Mouse (Mus musculus) forebrain, embryonic 13.5 days (tissue): ENCODE data around the gene Cts8. TPM values are rescaled to one million over a fixed set of nuclear protein-coding genes. Genes with fewer than 3 reads are reported as not detected.

Experiments used
- ATAC-seq: fragments of 200-750 bp; cut with Nextera tagmentation; 2 replicates; pipeline ENCODE4 v1.8.0; 2017
- H3K27ac ChIP-seq: fragments of 300-500 bp; sonication (generic); 2 replicates; pipeline ENCODE4 v1.5.1; 2015; ENCODE audit warnings: inconsistent platforms, mild to moderate bottlenecking, moderate library complexity
- H3K27me3 ChIP-seq: fragments of 300-500 bp; sonication (generic); 2 replicates; pipeline ENCODE4 v1.6.1; 2015; ENCODE audit warnings: mild to moderate bottlenecking, inconsistent platforms
- H3K36me3 ChIP-seq: fragments of 300-500 bp; sonication (generic); 2 replicates; pipeline ENCODE4 v1.6.1; 2015; ENCODE audit warnings: mild to moderate bottlenecking, inconsistent platforms; ENCODE audit not compliant: poor library complexity, severe bottlenecking
- H3K4me1 ChIP-seq: fragments of 300-500 bp; sonication (generic); 2 replicates; pipeline ENCODE4 v1.6.1; 2015; ENCODE audit warnings: inconsistent platforms
- H3K4me2 ChIP-seq: fragments of 300-500 bp; sonication (generic); 2 replicates; pipeline ENCODE4 v1.6.1; 2015; ENCODE audit warnings: inconsistent platforms, mild to moderate bottlenecking, moderate library complexity
- H3K4me3 ChIP-seq: fragments of 300-500 bp; sonication (generic); 2 replicates; pipeline ENCODE4 v1.5.1; 2015; ENCODE audit warnings: mild to moderate bottlenecking, inconsistent platforms
- H3K9ac ChIP-seq: fragments of 300-500 bp; sonication (generic); 2 replicates; pipeline ENCODE4 v1.6.1; 2015; ENCODE audit warnings: mild to moderate bottlenecking, inconsistent platforms
- H3K9me3 ChIP-seq: fragments of 300-500 bp; sonication (generic); replicated peaks from 2 replicates; pipeline ENCODE4 v1.6.1; 2016; ENCODE audit warnings: inconsistent platforms
- WGBS: fragments of 180-500 bp; shearing (Covaris S2); methylation state at CpG from one replicate; pipeline ENCODE4 v1.1.7; 2015; 5-methylcytosine and 5-hydroxymethylcytosine counted together
- polyA plus RNA-seq: library from polyadenylated mRNA; unstranded; fragments of >200 nt; fragmentation: Nextera tagmentation; extraction: Ambion mirVana; gene quantifications from 2 replicates; pipeline ENCODE4 v1.2.1, GENCODE M21; 2015

Cts8 gene
- polyA plus RNA-seq: not detected in 2 replicates

- Histone ChIP-seq H3K27me3 (no peaks in the 10 kb centered on the region), H3K4me1 (no peaks in the 10 kb centered on the region), H3K27ac (no peak within 1 kb of the TSS), H3K9ac (no peak within 1 kb of the TSS), H3K4me2 (no peak within 1 kb of the TSS), H3K4me3 (no peak within 1 kb of the TSS), H3K9me3 (peaks cover 48% of the 10 kb centered on the region), H3K36me3 (no peaks in the 10 kb centered on the region)
- ATAC-seq: no peak
- WGBS: 88% methylated on average over 2 of the region's 2 CpGs
These were observed at the start of gene Cts8 for GRCm38 (mm10) chr13:61255258-61255657. Gene Cts8, minus strand, starts transcription at chr13:61255358.

GRCm38 (mm10) chr13:61288739-61289138, 33.6 kb upstream of the Cts8 start, which contains the start of gene Gm49398:
Gene Gm49398, minus strand, starts transcription at chr13:61288839.
- 83% methylated on average over 2 of the region's 2 CpGs for WGBS
- H3K4me2 ChIP-seq: no peak within 1 kb of the TSS
- no peak for ATAC-seq

GRCm38 (mm10) chr13:61241076-61241947, 13.8 kb downstream of the Cts8 start:
- ATAC-seq: no peak
- Histone ChIP-seq H3K4me2 (no peak overlapping the region), H3K4me3 (no peak overlapping the region), H3K9ac (no peak overlapping the region), H3K27me3 (no peaks in the 10 kb centered on the region), H3K36me3 (no peaks in the 10 kb centered on the region), H3K4me1 (no peaks in the 10 kb centered on the region), H3K27ac (no peak overlapping the region), H3K9me3 (peaks cover 35% of the 10 kb centered on the region)
- 61% methylated on average over 13 of the region's 13 CpGs for WGBS

More at GRCm38 (mm10) chr13:61288739-61289138, 33.6 kb upstream of the Cts8 start, which contains the start of gene Gm49398:
- Histone ChIP-seq H3K27me3 (no peaks in the 10 kb centered on the region), H3K36me3 (no peaks in the 10 kb centered on the region), H3K4me3 (no peak within 1 kb of the TSS), H3K4me1 (no peaks in the 10 kb centered on the region), H3K9ac (no peak within 1 kb of the TSS), H3K27ac (no peak within 1 kb of the TSS), H3K9me3 (peaks cover 30% of the 10 kb centered on the region)

GRCm38 (mm10) chr13:61203310-61203709, 51.8 kb downstream of the Cts8 start, which contains the start of gene Cts6:
Gene Cts6, minus strand, starts transcription at chr13:61203410.
- ATAC-seq: no peak
- Histone ChIP-seq H3K9ac (no peak within 1 kb of the TSS), H3K4me2 (no peak within 1 kb of the TSS), H3K4me1 (no peaks in the 10 kb centered on the region), H3K27ac (no peak within 1 kb of the TSS), H3K4me3 (no peak within 1 kb of the TSS), H3K36me3 (no peaks in the 10 kb centered on the region), H3K9me3 (peaks cover 55% of the 10 kb centered on the region), H3K27me3 (no peaks in the 10 kb centered on the region)
- WGBS: 87% methylated on average over 3 of the region's 3 CpGs

Other genes starting within 250 kb of the Cts8 start
- gene Ctsj, start 249.4 kb downstream of the Cts8 start, polyA plus RNA-seq: not detected in 2 replicates
- not detected in 2 replicates for gene Ctsq, start 214.7 kb downstream of the Cts8 start, polyA plus RNA-seq
- not detected in 2 replicates for gene Ctsr, start 91.1 kb downstream of the Cts8 start, polyA plus RNA-seq
- gene Cts6, start 51.9 kb downstream of the Cts8 start, polyA plus RNA-seq: not detected in 2 replicates
- gene Gm49398, start 33.5 kb upstream of the Cts8 start, polyA plus RNA-seq: not detected in 2 replicates
- not detected in 2 replicates for gene Cts7, start 102.8 kb upstream of the Cts8 start, polyA plus RNA-seq